Mouse (Mus musculus) embryonic facial prominence, embryonic 12.5 days (tissue): Measurements from ENCODE around the gene Tent4b. TPM values are rescaled to one million over a fixed set of nuclear protein-coding genes. Genes with fewer than 3 reads are reported as not detected.

ENCODE experiments used
- polyA plus RNA-seq: library from polyadenylated mRNA; unstranded; fragments of >200 nt; fragmentation: Nextera tagmentation; extraction: Ambion mirVana; gene quantifications from 2 replicates; pipeline ENCODE4 v1.2.1, GENCODE M21; 2016

The Tent4b gene
- polyA plus RNA-seq, 1 experiment from 2014 or later: 11.9 TPM

Other genes with a start within 250 kb of the Tent4b start
- 33.5 and 36.5 TPM in 2 replicates for gene Zfp423, start 239.6 kb upstream of the Tent4b start, polyA plus RNA-seq
- gene Cnep1r1, start 80.4 kb upstream of the Tent4b start, polyA plus RNA-seq: 61.5 and 62.4 TPM in 2 replicates
- 60.6 and 64.9 TPM in 2 replicates for gene Heatr3, start 61.4 kb upstream of the Tent4b start, polyA plus RNA-seq
- 4.0 and 4.1 TPM in 2 replicates for gene Adcy7, start 73.2 kb downstream of the Tent4b start, polyA plus RNA-seq
- 92.7 and 94.5 TPM in 2 replicates for gene Brd7, start 163.0 kb downstream of the Tent4b start, polyA plus RNA-seq